Mouse (Mus musculus): Measurements from ENCODE around the gene Lrrc26. TPM values are rescaled to one million over a fixed set of nuclear protein-coding genes. Genes with fewer than 3 reads are reported as not detected.
"Not testable (repeated sequence)": the region's sequence is repeated elsewhere in the genome, so short reads cannot be mapped to it uniquely, and the experiment has no call there.

Lrrc26 gene
- total and polyA plus RNA-seq, 2 experiments from 2014 or later, result not detected

- not testable (repeated sequence) for H3K27ac ChIP-seq (ENCODE audit: low read depth); DNase-seq (ENCODE audit: low spot score); H3K9me3 ChIP-seq (replicated peaks; ENCODE audit: control insufficient read depth, low read length); H3K4me1 ChIP-seq (ENCODE audit: control insufficient read depth, insufficient read depth); ATAC-seq (ENCODE audit: insufficient read depth, low read depth); H3K27me3 ChIP-seq (ENCODE audit: control insufficient read depth, insufficient read depth, low read length)
- peak; percentile 17; the same call in 1 of the 2 replicates for TF ChIP-seq CTCF (IDR thresholded peaks at IDR 0.05; ENCODE audit: low read depth)
- peak overlapping the region; percentile 89; the same call in 1 of the 2 replicates for H3K9ac ChIP-seq (replicated peaks; ENCODE audit: low read depth, low read length)
- WGBS, result 54% methylated on average over 10 of the region's 12 CpGs
- H3K36me3 ChIP-seq (replicated peaks; ENCODE audit: control insufficient read depth, insufficient read depth, low read length), result peaks cover 18% of the 10 kb centered on the region
- H3K4me3 ChIP-seq (ENCODE audit: low read depth, low read length), result peak overlapping the region; percentile 93
- H3K4me2 ChIP-seq (ENCODE audit: low read depth, low read length), result peak overlapping the region; percentile 93
These were observed 33.1 kb upstream of the Lrrc26 start for GRCm38 (mm10) chr2:25256443-25257109.

- H3K9ac ChIP-seq (replicated peaks; ENCODE audit: low read depth, low read length); H3K4me1 ChIP-seq (ENCODE audit: control insufficient read depth, insufficient read depth); H3K27me3 ChIP-seq (ENCODE audit: control insufficient read depth, insufficient read depth, low read length); H3K4me2 ChIP-seq (ENCODE audit: low read depth, low read length); ATAC-seq (ENCODE audit: insufficient read depth, low read depth); H3K4me3 ChIP-seq (ENCODE audit: low read depth, low read length); H3K27ac ChIP-seq (ENCODE audit: low read depth); DNase-seq (ENCODE audit: low spot score); H3K9me3 ChIP-seq (replicated peaks; ENCODE audit: control insufficient read depth, low read length): not testable (repeated sequence)
- H3K36me3 ChIP-seq (replicated peaks; ENCODE audit: control insufficient read depth, insufficient read depth, low read length), result 0 out of 2 replicates have a peak, but pooled peaks cover 11% of the 10 kb centered on the region
- 81% methylated on average over 5 of the region's 5 CpGs for WGBS
These were observed 32.5 kb upstream of the Lrrc26 start for GRCm38 (mm10) chr2:25257250-25257649.

- no peaks in the 10 kb centered on the region for H3K9me3 ChIP-seq (replicated peaks; ENCODE audit: control insufficient read depth, low read length)
- H3K4me3 ChIP-seq (ENCODE audit: low read depth, low read length), result no peak overlapping the region
- no peaks in the 10 kb centered on the region for H3K36me3 ChIP-seq (replicated peaks; ENCODE audit: control insufficient read depth, insufficient read depth, low read length)
- DNase-seq (ENCODE audit: low spot score) (no peak), ATAC-seq (ENCODE audit: insufficient read depth, low read depth) (no peak)
- H3K27me3 ChIP-seq (ENCODE audit: control insufficient read depth, insufficient read depth, low read length), result no peaks in the 10 kb centered on the region
- no peak overlapping the region for H3K27ac ChIP-seq (ENCODE audit: low read depth)
- H3K4me2 ChIP-seq (ENCODE audit: low read depth, low read length), result no peak overlapping the region
- TF ChIP-seq CTCF (IDR thresholded peaks at IDR 0.05; ENCODE audit: low read depth) (peak; percentile 41), EP300 (IDR thresholded peaks at IDR 0.05; ENCODE audit: low read depth) (no peak)
- no peak overlapping the region for H3K9ac ChIP-seq (replicated peaks; ENCODE audit: low read depth, low read length)
- peaks cover 14% of the 10 kb centered on the region for H3K4me1 ChIP-seq (ENCODE audit: control insufficient read depth, insufficient read depth)
- 60% methylated on average over 2 of the region's 2 CpGs for WGBS
These were observed 30.8 kb upstream of the Lrrc26 start for GRCm38 (mm10) chr2:25258887-25259286.

GRCm38 (mm10) chr2:25261870-25262269 is 27.8 kb upstream of the Lrrc26 start:
- Histone ChIP-seq H3K9me3 (replicated peaks; ENCODE audit: control insufficient read depth, low read length) (no peaks in the 10 kb centered on the region), H3K4me3 (ENCODE audit: low read depth, low read length) (peak overlapping the region; percentile 60), H3K9ac (replicated peaks; ENCODE audit: low read depth, low read length) (0 out of 2 replicates have a peak overlapping the region, but pooled peaks have one; percentile 41), H3K4me1 (ENCODE audit: control insufficient read depth, insufficient read depth) (peaks cover 22% of the 10 kb centered on the region), H3K27ac (ENCODE audit: low read depth) (peak overlapping the region; percentile 69), H3K36me3 (replicated peaks; ENCODE audit: control insufficient read depth, insufficient read depth, low read length) (no peaks in the 10 kb centered on the region), H3K4me2 (ENCODE audit: low read depth, low read length) (peak overlapping the region; percentile 90), H3K27me3 (ENCODE audit: control insufficient read depth, insufficient read depth, low read length) (no peaks in the 10 kb centered on the region)
- DNase-seq (ENCODE audit: low spot score) (no peak), ATAC-seq (ENCODE audit: insufficient read depth, low read depth) (peak; percentile 1; the same call in 1 of the 2 replicates)
- TF ChIP-seq CTCF (IDR thresholded peaks at IDR 0.05; ENCODE audit: low read depth), result no peak
- TF ChIP-seq EP300 (IDR thresholded peaks at IDR 0.05; ENCODE audit: low read depth), result no peak
- 44% methylated on average over 11 of the region's 12 CpGs for WGBS

- WGBS, result under 1% methylated on average over 39 of the region's 39 CpGs
- Histone ChIP-seq H3K4me1 (ENCODE audit: control insufficient read depth, insufficient read depth) (peaks cover 27% of the 10 kb centered on the region), H3K27ac (ENCODE audit: low read depth) (peak within 1 kb of the TSS; percentile 69), H3K4me2 (ENCODE audit: low read depth, low read length) (peak within 1 kb of the TSS; percentile 90), H3K9ac (replicated peaks; ENCODE audit: low read depth, low read length) (peak within 1 kb of the TSS; percentile 41), H3K36me3 (replicated peaks; ENCODE audit: control insufficient read depth, insufficient read depth, low read length) (no peaks in the 10 kb centered on the region), H3K27me3 (ENCODE audit: control insufficient read depth, insufficient read depth, low read length) (no peaks in the 10 kb centered on the region), H3K4me3 (ENCODE audit: low read depth, low read length) (peak within 1 kb of the TSS; percentile 60), H3K9me3 (replicated peaks; ENCODE audit: control insufficient read depth, low read length) (no peaks in the 10 kb centered on the region)
- peak; percentile 97 for DNase-seq (ENCODE audit: low spot score)
- ATAC-seq (ENCODE audit: insufficient read depth, low read depth), result peak; percentile 98
- TF ChIP-seq EP300 (IDR thresholded peaks at IDR 0.05; ENCODE audit: low read depth), result no peak
- TF ChIP-seq CTCF (IDR thresholded peaks at IDR 0.05; ENCODE audit: low read depth), result no peak
These were observed 27.4 kb upstream of the Lrrc26 start, which contains the start of gene Tprn for GRCm38 (mm10) chr2:25262291-25262767. Gene Tprn (plus strand): TSS chr2:25262618.
